Mouse (Mus musculus) midbrain, postnatal 0 days (tissue): Measurements from ENCODE around the gene Uqcr10. TPM values are rescaled to one million over a fixed set of nuclear protein-coding genes. Genes with fewer than 3 reads are reported as not detected.
A peak's percentile ranks its signal among the peaks of the same experiment; 100 is the strongest.
"Not testable (repeated sequence)": the region's sequence is repeated elsewhere in the genome, so short reads cannot be mapped to it uniquely, and the experiment has no call there.

ENCODE experiments used
- ATAC-seq: fragments of 200-750 bp; cut with Nextera tagmentation; 2 replicates; pipeline ENCODE4 v1.8.0; 2017; ENCODE audit warnings: moderate number of reproducible peaks, mild to moderate bottlenecking, moderate TSS enrichment, moderate library complexity; ENCODE audit not compliant: low FRiP score
- DNase-seq: peaks from one replicate; pipeline ENCODE4 v3.0.0-alpha.2; 2015; ENCODE audit warnings: low spot score
- H3K27ac ChIP-seq: fragments of 300-500 bp; sonication (generic); 2 replicates; pipeline ENCODE4 v1.5.1; 2014; ENCODE audit warnings: low read depth, mild to moderate bottlenecking, low read length, mixed read lengths
- H3K27me3 ChIP-seq: fragments of 300-500 bp; sonication (generic); 2 replicates; pipeline ENCODE4 v1.6.1; 2014; ENCODE audit warnings: low read length, control low read depth, mixed read lengths; ENCODE audit not compliant: insufficient read depth
- H3K36me3 ChIP-seq: fragments of 300-500 bp; sonication (generic); 2 replicates; pipeline ENCODE4 v1.6.1; 2014; ENCODE audit warnings: low read length, control low read depth, mixed read lengths; ENCODE audit not compliant: insufficient read depth
- H3K4me1 ChIP-seq: fragments of 300-500 bp; sonication (generic); 2 replicates; pipeline ENCODE4 v1.6.1; 2014; ENCODE audit warnings: mild to moderate bottlenecking, control low read depth, antibody characterized with exemption, low read length, mixed read lengths; ENCODE audit not compliant: insufficient read depth
- H3K4me2 ChIP-seq: fragments of 300-500 bp; sonication (generic); 2 replicates; pipeline ENCODE4 v1.6.1; 2014; ENCODE audit warnings: low read depth, mild to moderate bottlenecking, low read length, mixed read lengths; ENCODE audit not compliant: poor library complexity, severe bottlenecking
- H3K4me3 ChIP-seq: fragments of 300-500 bp; sonication (generic); 2 replicates; pipeline ENCODE4 v1.5.1; 2014; ENCODE audit warnings: low read depth, mild to moderate bottlenecking, low read length, moderate library complexity
- H3K9ac ChIP-seq: fragments of 300-500 bp; sonication (generic); replicated peaks from 2 replicates; pipeline ENCODE4 v1.6.1; 2014; ENCODE audit warnings: mild to moderate bottlenecking, low read length, moderate library complexity, mixed read lengths; ENCODE audit not compliant: poor library complexity, severe bottlenecking
- H3K9me3 ChIP-seq: fragments of 300-500 bp; sonication (generic); 2 replicates; pipeline ENCODE4 v1.6.1; 2016; ENCODE audit warnings: low read length, control low read depth
- CTCF ChIP-seq: IDR thresholded peaks from 2 replicates; pipeline ENCODE4 v1.5.1; 2016; ENCODE audit warnings: antibody characterized with exemption, mild to moderate bottlenecking
- WGBS: fragments of 180-500 bp; shearing (Covaris S2); extraction: QIAGEN DNeasy Blood & Tissue Kit; methylation state at CpG from one replicate; pipeline ENCODE4 v1.1.7; 2014; 5-methylcytosine and 5-hydroxymethylcytosine counted together
- polyA plus RNA-seq: library from polyadenylated mRNA; unstranded; fragments of >200 nt; fragmentation: Nextera tagmentation; extraction: Ambion mirVana; gene quantifications from 2 replicates; pipeline ENCODE4 v1.2.1, GENCODE M21; 2015
- total RNA-seq: library from RNA; depleted of rRNA; stranded (reverse); fragments of >200 nt; gene quantifications from 2 replicates; pipeline ENCODE4 v1.2.3, GENCODE M21; 2014

Gene Uqcr10
- total and polyA plus RNA-seq, 2 experiments from 2014 or later, result 403 to 788 TPM

GRCm38 (mm10) chr11:4714727-4715126, 10.6 kb upstream of the Uqcr10 start:
- Histone ChIP-seq H3K9ac (no peak overlapping the region), H3K27me3 (no peaks in the 10 kb centered on the region), H3K4me3 (no peak overlapping the region), H3K4me1 (no peaks in the 10 kb centered on the region), H3K4me2 (no peak overlapping the region), H3K27ac (no peak overlapping the region), H3K36me3 (no peaks in the 10 kb centered on the region), H3K9me3 (no peaks in the 10 kb centered on the region)
- no peak for TF ChIP-seq CTCF
- no peak for ATAC-seq
- 91% methylated on average over 4 of the region's 4 CpGs for WGBS
- no peak for DNase-seq

GRCm38 (mm10) chr11:4712822-4713221, 8.7 kb upstream of the Uqcr10 start:
- H3K36me3 ChIP-seq, result no peaks in the 10 kb centered on the region
- no peak for TF ChIP-seq CTCF
- ATAC-seq (no peak), DNase-seq (no peak)
- no peak overlapping the region for H3K4me3 ChIP-seq
- H3K27ac ChIP-seq, result no peak overlapping the region
- H3K9ac ChIP-seq, result no peak overlapping the region
- H3K4me1 ChIP-seq, result no peaks in the 10 kb centered on the region
- H3K27me3 ChIP-seq, result no peaks in the 10 kb centered on the region
- no peaks in the 10 kb centered on the region for H3K9me3 ChIP-seq
- H3K4me2 ChIP-seq, result no peak overlapping the region

- DNase-seq, H3K4me2 ChIP-seq, H3K4me1 ChIP-seq, H3K9me3 ChIP-seq, H3K27me3 ChIP-seq, H3K27ac ChIP-seq, H3K36me3 ChIP-seq, H3K4me3 ChIP-seq, ATAC-seq, H3K9ac ChIP-seq: not testable (repeated sequence)
- 90% methylated on average over 4 of the region's 4 CpGs for WGBS
Observed at GRCm38 (mm10) chr11:4710188-4710587, 6.0 kb upstream of the Uqcr10 start.

- no peaks in the 10 kb centered on the region for H3K9me3 ChIP-seq
- 5% methylated on average over 4 of the region's 4 CpGs for WGBS
- peak overlapping the region; percentile 55 for H3K9ac ChIP-seq
- DNase-seq (no peak), ATAC-seq (no peak)
- 0 out of 2 replicates have a peak, but pooled peaks cover 6% of the 10 kb centered on the region for H3K4me1 ChIP-seq
- H3K27ac ChIP-seq, result no peak overlapping the region
- H3K36me3 ChIP-seq, result 0 out of 2 replicates have a peak, but pooled peaks cover 3% of the 10 kb centered on the region
- H3K4me2 ChIP-seq, result peak overlapping the region; percentile 91
- no peak for TF ChIP-seq CTCF
- H3K4me3 ChIP-seq, result peak overlapping the region; percentile 80
- H3K27me3 ChIP-seq, result no peaks in the 10 kb centered on the region
Observed at GRCm38 (mm10) chr11:4705178-4705577, 1.0 kb upstream of the Uqcr10 start.

GRCm38 (mm10) chr11:4703688-4704071, 462 bp downstream of the Uqcr10 start:
- ATAC-seq (no peak), DNase-seq (no peak)
- peak; percentile 17 for TF ChIP-seq CTCF
- Histone ChIP-seq H3K4me1 (0 out of 2 replicates have a peak, but pooled peaks cover 6% of the 10 kb centered on the region), H3K36me3 (0 out of 2 replicates have a peak, but pooled peaks cover 3% of the 10 kb centered on the region), H3K27me3 (no peaks in the 10 kb centered on the region), H3K9ac (peak overlapping the region; percentile 90), H3K27ac (peak overlapping the region; percentile 74), H3K4me3 (peak overlapping the region; percentile 80), H3K9me3 (no peaks in the 10 kb centered on the region), H3K4me2 (peak overlapping the region; percentile 91)
- 6% methylated on average over 12 of the region's 12 CpGs for WGBS

GRCm38 (mm10) chr11:4700726-4701125, 3.4 kb downstream of the Uqcr10 start:
- H3K4me1 ChIP-seq, result 0 out of 2 replicates have a peak, but pooled peaks cover 6% of the 10 kb centered on the region
- no peaks in the 10 kb centered on the region for H3K9me3 ChIP-seq
- 0 out of 2 replicates have a peak, but pooled peaks cover 3% of the 10 kb centered on the region for H3K36me3 ChIP-seq
- H3K27ac ChIP-seq, result no peak overlapping the region
- H3K27me3 ChIP-seq, result no peaks in the 10 kb centered on the region
- H3K9ac ChIP-seq, result no peak overlapping the region
- ATAC-seq (no peak), DNase-seq (no peak)
- 88% methylated on average over 8 of the region's 8 CpGs for WGBS
- no peak for TF ChIP-seq CTCF
- no peak overlapping the region for H3K4me2 ChIP-seq
- H3K4me3 ChIP-seq, result no peak overlapping the region
